Mouse (Mus musculus) liver (tissue): ENCODE data around the gene Tmem206.

Source experiments
- DNase-seq: peaks from one replicate; pipeline ENCODE4 v3.0.0-alpha.2; 2020; ENCODE audit warnings: mixed read lengths

Tmem206 gene

GRCm38 (mm10) chr1:191353836-191354235 lies 28.1 kb downstream of the Tmem206 start:
- no peak for DNase-seq

GRCm38 (mm10) chr1:191356936-191357335 lies 31.2 kb downstream of the Tmem206 start:
- DNase-seq: no peak

- no peak for DNase-seq
Observed at GRCm38 (mm10) chr1:191359478-191359877, 33.8 kb downstream of the Tmem206 start.

GRCm38 (mm10) chr1:191362412-191362811 lies 36.7 kb downstream of the Tmem206 start:
- no peak for DNase-seq

GRCm38 (mm10) chr1:191364477-191364876 lies 38.8 kb downstream of the Tmem206 start:
- no peak for DNase-seq

- no peak for DNase-seq
Observed at GRCm38 (mm10) chr1:191368193-191368592, 42.5 kb downstream of the Tmem206 start.

- DNase-seq: no peak
Observed at GRCm38 (mm10) chr1:191369140-191369539, 43.4 kb downstream of the Tmem206 start.

- peak; percentile 66 for DNase-seq
Observed at GRCm38 (mm10) chr1:191374993-191375643, 49.4 kb downstream of the Tmem206 start.

- no peak for DNase-seq
Observed at GRCm38 (mm10) chr1:191375644-191375998, 49.9 kb downstream of the Tmem206 start.

GRCm38 (mm10) chr1:191378080-191378479 lies 52.4 kb downstream of the Tmem206 start:
- DNase-seq: no peak

- DNase-seq: no peak
Observed at GRCm38 (mm10) chr1:191380843-191381242, 55.1 kb downstream of the Tmem206 start.

GRCm38 (mm10) chr1:191381955-191382736 lies 56.4 kb downstream of the Tmem206 start:
- no peak for DNase-seq

- DNase-seq: no peak
Observed at GRCm38 (mm10) chr1:191384786-191385430, 59.2 kb downstream of the Tmem206 start.

GRCm38 (mm10) chr1:191391311-191391710 lies 65.6 kb downstream of the Tmem206 start:
- DNase-seq: peak; percentile 51

- DNase-seq: no peak
Observed at GRCm38 (mm10) chr1:191393536-191393935, 67.8 kb downstream of the Tmem206 start.

- no peak for DNase-seq
Observed at GRCm38 (mm10) chr1:191394126-191394525, 68.4 kb downstream of the Tmem206 start.

- no peak for DNase-seq
Observed at GRCm38 (mm10) chr1:191395200-191395599, 69.5 kb downstream of the Tmem206 start.

GRCm38 (mm10) chr1:191395871-191396433 lies 70.2 kb downstream of the Tmem206 start:
- DNase-seq: peak; percentile 53

- DNase-seq: peak; percentile 81
Observed at GRCm38 (mm10) chr1:191396446-191396845, 70.7 kb downstream of the Tmem206 start.

- DNase-seq: peak; percentile 100
Observed at GRCm38 (mm10) chr1:191396897-191397849, 71.5 kb downstream of the Tmem206 start.
